Mouse (Mus musculus) naive thymus-derived CD4-positive, alpha-beta T cell, adult 5 months (primary cell): ENCODE results near the gene Rims3. TPM values are rescaled to one million over a fixed set of nuclear protein-coding genes. Genes with fewer than 3 reads are reported as not detected.

Experiments
- polyA plus RNA-seq: library from polyadenylated mRNA; unstranded; fragments of 100-300 nt; shearing (Covaris generic); gene quantifications from one replicate; pipeline ENCODE4 v1.2.1, GENCODE M21; 2017

Rims3 gene
- polyA plus RNA-seq = 2.0 TPM

DNA sequence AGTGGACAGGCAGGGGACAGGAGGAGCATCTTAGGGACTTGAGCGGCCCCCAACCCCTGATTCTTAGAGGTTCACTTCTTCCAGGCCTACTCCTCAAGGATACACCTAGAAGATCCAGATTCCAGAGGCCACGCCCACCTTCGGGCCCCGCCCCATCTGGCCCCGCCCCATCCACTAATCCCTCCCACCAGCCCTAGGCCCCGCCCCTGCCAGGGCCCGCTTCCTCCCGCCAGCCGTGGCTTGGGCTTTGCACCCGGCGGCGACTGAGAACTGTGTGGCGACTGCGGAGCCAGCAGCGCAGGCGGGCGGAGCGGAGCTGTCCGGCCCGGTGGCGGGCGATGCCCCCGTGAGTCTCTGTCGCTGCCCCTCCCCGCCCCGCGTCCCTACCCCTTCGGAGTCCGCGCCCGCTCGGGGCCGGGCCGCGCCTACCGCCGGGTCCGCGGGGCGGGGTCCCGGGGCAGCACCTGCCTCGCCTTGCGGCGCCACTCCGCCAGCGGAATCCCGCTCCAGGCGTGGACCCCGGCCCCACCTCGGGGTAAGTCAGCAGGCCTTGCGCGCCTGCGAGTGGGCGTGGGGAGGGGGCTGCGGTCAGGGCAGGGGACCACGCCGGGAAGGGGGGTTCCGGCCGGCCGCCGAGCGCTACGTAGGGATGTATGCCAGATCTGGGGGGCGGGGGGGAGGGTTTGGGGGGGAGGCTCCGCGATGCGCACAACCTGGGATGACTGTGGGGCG, at the start of gene Rims3:
Gene Rims3, plus strand, starts transcription at position 229 of the 732 bp plus-strand sequence.

DNA sequence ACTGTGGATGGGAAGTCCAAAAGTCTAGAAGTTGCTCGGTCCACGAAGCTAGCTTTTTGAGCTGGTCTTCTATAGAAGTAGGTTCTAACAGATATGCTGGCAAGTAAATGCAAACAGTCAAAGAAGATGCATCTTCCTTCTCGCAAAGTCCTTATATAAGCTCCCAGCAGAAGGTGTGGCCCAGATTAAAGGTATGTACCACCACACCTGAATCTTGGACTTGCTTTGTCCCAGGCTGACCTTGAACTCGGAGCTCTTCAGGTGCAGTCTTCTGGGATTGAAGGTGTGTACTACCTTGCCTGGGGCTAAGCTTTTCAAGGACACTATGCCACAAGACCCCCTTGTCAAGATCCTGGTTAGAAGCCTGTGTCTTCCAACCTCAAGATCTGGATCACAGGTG, 23.1 kb upstream of the Rims3 start, which contains the start of gene Nfyc:
Gene Nfyc, minus strand, starts transcription at position 101 of the 400 bp plus-strand sequence.

DNA sequence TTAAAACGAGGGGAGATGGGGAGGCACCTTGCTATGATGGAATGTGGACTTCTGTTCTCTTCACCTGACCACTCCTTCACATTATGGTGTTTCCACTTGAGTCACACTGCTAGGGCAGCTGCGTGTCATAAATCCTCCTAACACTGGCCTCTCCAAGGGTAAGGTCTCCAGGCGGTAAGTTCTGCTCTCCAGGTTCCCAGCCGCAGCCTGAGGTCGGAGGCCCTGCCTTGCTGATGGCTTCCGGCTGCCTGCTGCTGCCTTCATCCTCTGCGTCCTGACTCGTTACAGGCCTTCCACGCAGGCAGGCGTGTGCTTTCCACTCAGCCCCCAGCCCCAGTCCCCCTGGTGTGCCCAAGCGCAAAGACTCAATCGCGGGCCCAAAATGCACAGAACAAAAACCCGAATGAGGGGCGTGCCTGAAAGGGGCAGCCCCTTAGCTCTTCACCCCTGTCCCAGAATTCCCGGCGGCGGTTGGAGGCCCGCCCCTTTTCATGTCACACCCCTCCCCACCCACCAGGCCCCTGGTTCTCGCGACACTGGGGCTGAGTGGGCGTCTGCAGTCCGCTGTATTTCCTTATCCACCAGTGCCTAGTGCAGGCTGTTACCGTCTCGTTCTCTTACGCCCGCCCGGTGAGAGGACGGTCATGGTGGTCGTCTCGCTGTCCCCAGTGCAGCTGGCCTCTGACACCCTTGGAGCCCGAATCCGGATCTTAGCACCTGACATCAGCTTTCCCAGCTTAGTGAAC, 70.1 kb downstream of the Rims3 start, which contains the start of gene Exo5:
Gene Exo5, minus strand, starts transcription at position 464 of the 746 bp plus-strand sequence.

Other genes with a start within 250 kb of the Rims3 start
- gene Cited4, start 188.2 kb upstream of the Rims3 start, polyA plus RNA-seq = 0.56 TPM
- not detected for gene Kcnq4, start 106.2 kb upstream of the Rims3 start, polyA plus RNA-seq
- 113 TPM for gene Nfyc, start 23.2 kb upstream of the Rims3 start, polyA plus RNA-seq
- 11.9 TPM for gene Exo5, start 70.2 kb downstream of the Rims3 start, polyA plus RNA-seq
- 4.2 TPM for gene Zfp69, start 96.9 kb downstream of the Rims3 start, polyA plus RNA-seq
- 81.1 TPM for gene Smap2, start 162.4 kb downstream of the Rims3 start, polyA plus RNA-seq
- gene Col9a2, start 184.6 kb downstream of the Rims3 start, polyA plus RNA-seq = not detected
- gene Zmpste24, start 243.4 kb downstream of the Rims3 start, polyA plus RNA-seq = 32.3 TPM